Mouse (Mus musculus): ENCODE data around the gene Srpk2. TPM values are rescaled to one million over a fixed set of nuclear protein-coding genes. Genes with fewer than 3 reads are reported as not detected.

Gene Srpk2
- total and polyA plus RNA-seq, 3 experiments: 11.2 to 41.7 (median 16.9) TPM

DNA sequence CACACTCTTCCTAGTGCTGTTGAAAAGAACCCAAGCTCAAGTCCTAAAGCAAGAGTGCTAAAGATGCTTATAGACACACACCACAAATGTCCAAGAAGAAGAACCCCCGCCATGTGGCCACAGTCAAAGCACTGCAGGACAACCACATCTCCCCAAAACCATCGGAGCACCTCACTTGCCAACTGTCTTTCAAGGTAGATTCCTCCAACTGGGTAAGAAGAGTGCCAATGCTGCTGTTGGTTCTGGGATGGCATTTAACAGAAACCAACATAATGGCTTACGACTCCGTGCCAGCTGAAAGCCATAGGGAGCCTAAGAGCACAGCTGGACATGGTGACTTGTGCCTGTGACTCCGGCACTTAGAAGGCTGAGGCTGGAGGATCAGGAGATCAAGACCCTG, 173.0 kb downstream of the Srpk2 start:
- H3K27me3 ChIP-seq (ENCODE audit: control insufficient read depth in 1 of 2, insufficient read depth in 2 of 2, low read length in 2 of 2): no peaks in the 10 kb centered on the region
- TF ChIP-seq RCOR1 (IDR thresholded peaks at IDR 0.05; ENCODE audit: low read depth, low read length) (no peak), MAZ (IDR thresholded peaks at IDR 0.05; ENCODE audit: low read depth, low read length) (no peak), MXI1 (IDR thresholded peaks at IDR 0.05; ENCODE audit: low read depth, low read length) (no peak), BHLHE40 (IDR thresholded peaks at IDR 0.05; ENCODE audit: borderline replicate concordance, low read depth, low read length) (no peak), ZKSCAN1 (IDR thresholded peaks at IDR 0.05; ENCODE audit: low read depth, low read length) (no peak), USF1 (IDR thresholded peaks at IDR 0.05; ENCODE audit: low read depth, low read length) (no peak), ZC3H11A (IDR thresholded peaks at IDR 0.05; ENCODE audit: low read depth, low read length) (no peak), MYB (IDR thresholded peaks at IDR 0.05; ENCODE audit: low read depth, low read length) (no peak), MYC (IDR thresholded peaks at IDR 0.05; ENCODE audit: low read depth, low read length) (no peak), MAFK (IDR thresholded peaks at IDR 0.05; ENCODE audit: borderline replicate concordance, low read depth, low read length) (no peak), MAX (IDR thresholded peaks at IDR 0.05; ENCODE audit: low read length) (no peak), EP300 (IDR thresholded peaks at IDR 0.05; ENCODE audit: low read depth in 1 of 2, low read length in 2 of 2) (no peak), KAT2A (conservative IDR thresholded peaks at IDR 0.05; ENCODE audit: low read depth, low read length) (no peak), TBP (IDR thresholded peaks at IDR 0.05; ENCODE audit: low read depth, low read length) (no peak), SMC3 (IDR thresholded peaks at IDR 0.05; ENCODE audit: low read depth, low read length) (no peak), UBTF (IDR thresholded peaks at IDR 0.05; ENCODE audit: borderline replicate concordance, insufficient read depth, low read depth, low read length) (no peak)
- no peak overlapping the region for H3K4me3 ChIP-seq (ENCODE audit: control insufficient read depth in 1 of 2, insufficient read depth in 1 of 2, low read depth in 2 of 2, low read length in 2 of 2)
- no peak overlapping the region for H3K9ac ChIP-seq (ENCODE audit: control insufficient read depth, low read depth, low read length, poor library complexity, severe bottlenecking)
- no peak for DNase-seq (ENCODE audit: low read depth, low spot score)
- H3K4me1 ChIP-seq (ENCODE audit: control insufficient read depth in 1 of 2, insufficient read depth in 2 of 2, low read length in 2 of 2): no peaks in the 10 kb centered on the region
- no peak overlapping the region for H3K27ac ChIP-seq (ENCODE audit: control insufficient read depth, low read depth, low read length)
- peaks cover 0 to 3% of the 10 kb centered on the region in 2 experiments; a peak in 1 of 4 replicates for H3K36me3 ChIP-seq (ENCODE audit: control insufficient read depth in 1 of 2, insufficient read depth in 2 of 2, low read length in 2 of 2)
- H3K79me2 ChIP-seq (ENCODE audit: control insufficient read depth, insufficient read depth, low read length, poor library complexity): no peaks in the 10 kb centered on the region
- H3K9me3 ChIP-seq (replicated peaks; ENCODE audit: insufficient read depth, low read length): no peaks in the 10 kb centered on the region

DNA sequence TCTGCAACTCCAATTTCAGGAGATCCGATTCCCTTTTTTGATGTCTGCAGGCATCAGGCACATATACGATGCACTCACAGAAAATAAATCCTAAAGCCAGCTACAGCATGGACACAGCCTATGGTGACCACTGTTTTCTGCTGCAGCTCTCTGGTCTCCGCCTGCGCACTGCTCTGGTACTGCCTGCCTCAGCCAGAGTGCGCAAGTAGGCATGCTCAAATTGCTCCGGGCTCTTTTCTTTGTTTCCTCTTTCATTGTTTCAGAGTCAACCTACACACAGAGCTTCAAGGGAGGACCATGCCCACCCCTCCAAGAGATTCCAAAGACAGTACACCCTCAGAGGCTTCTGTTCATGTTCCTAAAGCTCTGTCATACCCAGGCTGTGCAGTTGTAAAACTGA, 175.8 kb downstream of the Srpk2 start:
- Histone ChIP-seq H3K4me1 (ENCODE audit: control insufficient read depth in 1 of 2, insufficient read depth in 2 of 2, low read length in 2 of 2) (peaks cover 0 to 4% of the 10 kb centered on the region in 2 experiments; a peak in 1 of 4 replicates), H3K9me3 (replicated peaks; ENCODE audit: insufficient read depth, low read length) (no peaks in the 10 kb centered on the region), H3K36me3 (ENCODE audit: control insufficient read depth in 1 of 2, insufficient read depth in 2 of 2, low read length in 2 of 2) (peaks cover 8 to 10% of the 10 kb centered on the region in 2 experiments), H3K27me3 (ENCODE audit: control insufficient read depth in 1 of 2, insufficient read depth in 2 of 2, low read length in 2 of 2) (no peaks in the 10 kb centered on the region), H3K27ac (ENCODE audit: control insufficient read depth, low read depth, low read length) (no peak overlapping the region), H3K79me2 (ENCODE audit: control insufficient read depth, insufficient read depth, low read length, poor library complexity) (no peaks in the 10 kb centered on the region), H3K9ac (ENCODE audit: control insufficient read depth, low read depth, low read length, poor library complexity, severe bottlenecking) (no peak overlapping the region), H3K4me3 (ENCODE audit: control insufficient read depth in 1 of 2, insufficient read depth in 1 of 2, low read depth in 2 of 2, low read length in 2 of 2) (no peak overlapping the region)
- TF ChIP-seq RAD21 (IDR thresholded peaks at IDR 0.05; ENCODE audit: low read depth, low read length) (no peak), TCF12 (IDR thresholded peaks at IDR 0.05; ENCODE audit: low read depth, low read length) (no peak), CHD1 (IDR thresholded peaks at IDR 0.05; ENCODE audit: low read depth, low read length) (no peak), MXI1 (IDR thresholded peaks at IDR 0.05; ENCODE audit: low read depth, low read length) (no peak), USF2 (IDR thresholded peaks at IDR 0.05; ENCODE audit: borderline replicate concordance in 1 of 2, insufficient read depth in 1 of 2, low read depth in 1 of 2, low read length in 2 of 2) (no peak), ZNF384 (IDR thresholded peaks at IDR 0.05; ENCODE audit: low read depth, low read length) (no peak), GATA1 (IDR thresholded peaks at IDR 0.05; ENCODE audit: low read depth, low read length) (no peak), CTCF (IDR thresholded peaks at IDR 0.05 in 2 of 3, conservative IDR thresholded peaks at IDR 0.05 in 1 of 3; ENCODE audit: control insufficient read depth in 1 of 3, insufficient read depth in 1 of 3, low read depth in 2 of 3, low read length in 3 of 3, poor library complexity in 1 of 3, severe bottlenecking in 1 of 3) (no peak), CHD2 (IDR thresholded peaks at IDR 0.05; ENCODE audit: low read length) (no peak), ZMIZ1 (IDR thresholded peaks at IDR 0.05; ENCODE audit: low read depth, low read length) (no peak), MYB (IDR thresholded peaks at IDR 0.05; ENCODE audit: low read depth, low read length) (no peak), UBTF (IDR thresholded peaks at IDR 0.05; ENCODE audit: borderline replicate concordance, insufficient read depth, low read depth, low read length) (no peak), NELFE (IDR thresholded peaks at IDR 0.05; ENCODE audit: low read depth, low read length) (no peak), BHLHE40 (IDR thresholded peaks at IDR 0.05; ENCODE audit: borderline replicate concordance, low read depth, low read length) (no peak), POLR2AphosphoS5 (IDR thresholded peaks at IDR 0.05; ENCODE audit: borderline replicate concordance, low read depth, low read length) (no peak), GABPA (IDR thresholded peaks at IDR 0.05; ENCODE audit: low read depth, low read length) (no peak), POLR2A (IDR thresholded peaks at IDR 0.05; ENCODE audit: control insufficient read depth in 1 of 2, insufficient read depth in 1 of 2, low read depth in 1 of 2, low read length in 2 of 2, poor library complexity in 1 of 2) (no peak), HCFC1 (IDR thresholded peaks at IDR 0.05; ENCODE audit: low read depth, low read length) (no peak), MEF2A (IDR thresholded peaks at IDR 0.05; ENCODE audit: extremely low read depth, insufficient replicate concordance, low read depth, low read length, poor library complexity, severe bottlenecking) (no peak), MYC (IDR thresholded peaks at IDR 0.05; ENCODE audit: low read depth, low read length) (no peak)
- DNase-seq (ENCODE audit: low read depth, low spot score): no peak
